Mouse (Mus musculus): ENCODE results near the gene Zfhx2.

DNA sequence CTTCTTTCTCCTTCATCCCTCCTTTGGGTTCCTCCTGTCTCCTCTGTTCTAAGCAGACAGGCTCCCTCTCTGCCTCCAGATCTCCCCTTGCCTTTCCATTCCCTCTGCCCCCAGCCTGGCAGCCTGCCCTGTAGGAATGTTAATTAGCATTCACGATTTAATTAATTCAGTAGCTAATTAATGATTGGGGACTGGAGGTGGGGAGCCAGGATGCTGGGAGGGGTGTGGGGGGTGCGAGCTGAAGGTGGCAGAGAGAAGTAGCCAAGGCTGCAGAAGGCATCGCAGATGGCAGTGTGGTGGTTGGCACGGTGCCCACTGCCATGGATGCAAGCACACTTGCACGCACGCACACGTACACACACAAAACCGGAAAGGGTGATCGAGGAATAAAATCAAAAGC is 39.6 kb downstream of the Zfhx2 start:
- TF ChIP-seq MAX (IDR thresholded peaks at IDR 0.05) (no peak), CTCF (IDR thresholded peaks at IDR 0.05; ENCODE audit: control insufficient read depth, insufficient read depth, insufficient read length) (no peak), USF1 (IDR thresholded peaks at IDR 0.05; ENCODE audit: low read depth) (no peak)
